Mouse (Mus musculus): ENCODE results near the gene Tmem26. TPM values are rescaled to one million over a fixed set of nuclear protein-coding genes. Genes with fewer than 3 reads are reported as not detected.

The Tmem26 gene
- 5.0 and 7.2 TPM in 2 replicates for polyA plus RNA-seq (2015; fragmentation: Nextera tagmentation; extraction: Ambion mirVana)

DNA sequence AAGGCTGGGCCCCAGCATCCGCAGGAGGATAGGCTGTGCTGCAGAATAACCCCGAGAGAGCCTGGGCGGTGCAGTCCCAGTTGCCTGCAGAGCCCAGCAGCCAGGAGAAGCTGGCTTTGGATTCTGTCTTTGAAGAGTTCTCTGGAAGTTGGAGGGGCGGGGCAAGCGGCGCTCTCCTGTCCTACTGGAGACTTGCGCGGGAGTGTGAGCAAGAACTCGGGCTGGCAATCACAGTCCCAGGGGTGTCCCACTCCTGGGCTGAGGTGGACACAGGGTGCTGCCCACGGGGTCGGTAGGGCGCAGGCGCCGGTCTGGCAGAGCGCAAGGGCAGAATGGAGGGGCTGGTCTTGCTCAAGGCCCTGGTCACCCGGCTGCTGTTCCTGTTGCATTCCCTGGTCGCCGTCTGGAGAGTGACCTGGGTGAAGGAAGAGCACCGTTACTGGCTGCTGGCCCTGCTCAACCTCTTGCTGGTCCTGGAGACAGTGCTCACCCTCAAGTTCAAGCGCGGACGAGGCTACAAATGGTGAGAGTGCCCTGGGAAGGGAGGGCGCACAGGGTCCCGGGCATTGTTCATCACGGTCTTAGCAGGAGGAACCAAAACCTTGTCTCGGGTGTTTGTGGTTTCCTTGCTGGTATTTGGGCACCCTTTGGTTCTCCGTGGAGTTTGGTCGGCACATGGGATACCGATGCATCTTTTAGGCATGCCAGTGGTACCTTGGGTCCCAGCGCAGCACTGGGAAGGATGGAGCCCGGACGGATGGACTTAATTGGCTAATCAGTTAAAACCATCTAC, at the start of gene Tmem26:
TSS of gene Tmem26 (plus strand) at position 79 of the 793 bp plus-strand sequence.
- WGBS = 2% methylated on average over 32 of the region's 32 CpGs
- ATAC-seq (ENCODE audit: low read depth) = peak; percentile 67
- no peak within 1 kb of the TSS for H3K27ac ChIP-seq (replicated peaks)

GRCm38 (mm10) chr10:68678678-68679077, 44.8 kb upstream of the Tmem26 start:
- Histone ChIP-seq H3K27ac (replicated peaks) (no peak overlapping the region), H3K4me3 (no peak overlapping the region), H3K4me1 (replicated peaks) (no peaks in the 10 kb centered on the region), H3K36me3 (no peaks in the 10 kb centered on the region), H3K4me2 (no peak overlapping the region), H3K9ac (no peak overlapping the region), H3K9me3 (no peaks in the 10 kb centered on the region), H3K27me3 (no peaks in the 10 kb centered on the region)
- no peak for ATAC-seq (ENCODE audit: low read depth)
- 72% methylated on average over 4 of the region's 4 CpGs for WGBS

More for the DNA sequence above, at the start of gene Tmem26:
- peak within 1 kb of the TSS; percentile 68 for H3K9ac ChIP-seq
- H3K4me1 ChIP-seq (replicated peaks) = peaks cover 18% of the 10 kb centered on the region
- no peaks in the 10 kb centered on the region for H3K9me3 ChIP-seq
- peaks cover 4% of the 10 kb centered on the region for H3K27me3 ChIP-seq
- H3K4me3 ChIP-seq = peak within 1 kb of the TSS; percentile 47
- H3K4me2 ChIP-seq = peak within 1 kb of the TSS; percentile 83
- H3K36me3 ChIP-seq = no peaks in the 10 kb centered on the region

DNA sequence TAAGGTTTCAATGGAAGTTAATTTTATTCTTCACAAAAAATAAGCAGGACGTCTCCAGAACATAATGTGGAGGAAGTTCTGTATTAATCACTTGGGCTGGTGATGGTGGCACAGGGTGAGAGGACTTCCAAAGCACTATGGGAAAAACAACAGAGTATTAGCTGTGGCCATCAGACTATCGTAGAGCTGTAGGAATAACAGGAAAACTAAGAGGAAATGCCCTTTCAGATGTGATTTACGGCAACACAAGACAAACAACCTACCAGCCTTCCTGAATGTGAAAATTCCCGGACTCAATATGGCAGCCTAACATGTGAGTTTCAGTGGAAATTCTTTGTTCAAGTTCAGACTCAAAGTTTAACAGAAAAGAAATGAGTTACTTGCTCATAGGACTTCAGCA, 42.2 kb upstream of the Tmem26 start:
- H3K4me1 ChIP-seq (replicated peaks) = no peaks in the 10 kb centered on the region
- H3K9ac ChIP-seq = no peak overlapping the region
- ATAC-seq (ENCODE audit: low read depth) = no peak
- no peaks in the 10 kb centered on the region for H3K36me3 ChIP-seq
- H3K27ac ChIP-seq (replicated peaks) = no peak overlapping the region
- 73% methylated on average over 4 of the region's 4 CpGs for WGBS
- no peak overlapping the region for H3K4me3 ChIP-seq
- no peak overlapping the region for H3K4me2 ChIP-seq
- no peaks in the 10 kb centered on the region for H3K9me3 ChIP-seq
- no peaks in the 10 kb centered on the region for H3K27me3 ChIP-seq

DNA sequence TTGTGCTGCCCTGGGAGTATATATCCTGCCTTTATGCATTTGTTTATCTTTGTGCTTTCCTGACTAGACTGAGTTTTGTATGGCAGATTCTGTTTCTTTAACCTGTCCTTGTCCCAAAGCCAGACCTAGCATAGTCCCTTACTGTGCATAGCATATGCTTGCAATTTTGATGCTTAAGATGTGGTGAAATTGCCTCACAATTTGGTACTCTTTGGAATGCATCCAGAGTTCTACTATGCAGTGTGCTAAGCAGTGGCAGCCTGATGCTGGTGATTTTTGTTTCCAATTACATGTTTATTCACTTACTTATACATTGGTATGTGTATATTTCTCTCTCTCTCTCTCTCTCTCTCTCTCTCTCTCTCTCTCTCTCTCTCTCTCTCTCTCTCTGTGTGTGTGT, 37.9 kb upstream of the Tmem26 start:
- Histone ChIP-seq H3K9me3 (no peaks in the 10 kb centered on the region), H3K36me3 (no peaks in the 10 kb centered on the region), H3K4me3 (no peak overlapping the region), H3K4me1 (replicated peaks) (no peaks in the 10 kb centered on the region), H3K9ac (no peak overlapping the region), H3K27ac (replicated peaks) (no peak overlapping the region), H3K27me3 (no peaks in the 10 kb centered on the region), H3K4me2 (no peak overlapping the region)
- no peak for ATAC-seq (ENCODE audit: low read depth)

GRCm38 (mm10) chr10:68691116-68691515, 32.3 kb upstream of the Tmem26 start:
- no peak overlapping the region for H3K27ac ChIP-seq (replicated peaks)
- WGBS = 80% methylated on average over 7 of the region's 7 CpGs

GRCm38 (mm10) chr10:68692401-68692800, 31.0 kb upstream of the Tmem26 start:
- Histone ChIP-seq H3K27ac (replicated peaks) (no peak overlapping the region), H3K27me3 (no peaks in the 10 kb centered on the region), H3K9ac (no peak overlapping the region), H3K4me3 (no peak overlapping the region), H3K9me3 (no peaks in the 10 kb centered on the region), H3K4me2 (no peak overlapping the region), H3K36me3 (no peaks in the 10 kb centered on the region), H3K4me1 (replicated peaks) (no peaks in the 10 kb centered on the region)
- ATAC-seq (ENCODE audit: low read depth) = no peak
- WGBS = 97% methylated on average over 1 of the region's 1 CpGs

More at GRCm38 (mm10) chr10:68691116-68691515, 32.3 kb upstream of the Tmem26 start:
- no peak overlapping the region for H3K4me2 ChIP-seq
- no peak for ATAC-seq (ENCODE audit: low read depth)
- no peaks in the 10 kb centered on the region for H3K4me1 ChIP-seq (replicated peaks)
- H3K9ac ChIP-seq = no peak overlapping the region
- H3K4me3 ChIP-seq = no peak overlapping the region
- H3K9me3 ChIP-seq = no peaks in the 10 kb centered on the region
- H3K27me3 ChIP-seq = no peaks in the 10 kb centered on the region
- H3K36me3 ChIP-seq = no peaks in the 10 kb centered on the region

- H3K9me3 ChIP-seq = no peaks in the 10 kb centered on the region
- no peak overlapping the region for H3K4me2 ChIP-seq
- H3K27me3 ChIP-seq = no peaks in the 10 kb centered on the region
- 0 out of 2 replicates have a peak, but pooled peaks have one; percentile 27 for ATAC-seq (ENCODE audit: low read depth)
- H3K4me1 ChIP-seq (replicated peaks) = no peaks in the 10 kb centered on the region
- no peak overlapping the region for H3K9ac ChIP-seq
- no peaks in the 10 kb centered on the region for H3K36me3 ChIP-seq
- H3K27ac ChIP-seq (replicated peaks) = no peak overlapping the region
- H3K4me3 ChIP-seq = no peak overlapping the region
Measured at GRCm38 (mm10) chr10:68695760-68696336, 27.6 kb upstream of the Tmem26 start.

- Histone ChIP-seq H3K4me1 (replicated peaks) (no peaks in the 10 kb centered on the region), H3K4me3 (no peak overlapping the region), H3K36me3 (no peaks in the 10 kb centered on the region), H3K4me2 (no peak overlapping the region), H3K27me3 (no peaks in the 10 kb centered on the region), H3K9ac (no peak overlapping the region), H3K27ac (replicated peaks) (no peak overlapping the region), H3K9me3 (no peaks in the 10 kb centered on the region)
- WGBS = 75% methylated on average over 2 of the region's 2 CpGs
- no peak for ATAC-seq (ENCODE audit: low read depth)
Measured at GRCm38 (mm10) chr10:68704268-68704667, 19.2 kb upstream of the Tmem26 start.

DNA sequence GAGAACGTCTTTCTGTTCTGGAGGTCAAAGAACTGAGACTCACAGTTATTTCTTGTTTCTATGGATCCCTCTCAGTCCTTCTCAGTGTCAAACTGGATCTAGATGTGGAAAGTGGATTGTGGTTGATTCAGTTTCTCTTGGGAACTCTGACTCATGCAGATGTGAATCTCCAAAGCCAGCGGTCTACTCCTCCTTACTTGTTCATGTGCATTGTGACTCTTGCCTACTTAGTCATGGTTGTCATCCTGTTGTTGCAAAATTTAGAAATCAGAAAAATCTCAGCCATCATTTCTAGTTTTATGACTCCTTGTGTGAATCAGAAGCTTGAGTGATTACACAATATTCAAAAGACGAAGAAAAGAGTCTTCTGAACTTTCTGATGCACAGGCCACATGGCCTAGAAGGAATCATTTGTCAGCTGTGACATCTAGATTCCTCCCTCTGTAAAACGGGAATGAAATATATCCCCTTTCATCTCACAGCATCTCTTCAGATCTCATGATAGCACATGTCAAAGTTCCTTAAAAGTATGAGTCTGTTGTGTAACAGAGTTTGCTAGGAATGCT, 17.9 kb upstream of the Tmem26 start:
- WGBS = 83% methylated on average over 4 of the region's 4 CpGs
- no peaks in the 10 kb centered on the region for H3K27me3 ChIP-seq
- ATAC-seq (ENCODE audit: low read depth) = no peak
- H3K4me2 ChIP-seq = no peak overlapping the region
- 0 out of 2 replicates have a peak, but pooled peaks cover 3% of the 10 kb centered on the region for H3K9me3 ChIP-seq
- H3K9ac ChIP-seq = no peak overlapping the region
- H3K4me3 ChIP-seq = no peak overlapping the region
- no peaks in the 10 kb centered on the region for H3K4me1 ChIP-seq (replicated peaks)
- no peaks in the 10 kb centered on the region for H3K36me3 ChIP-seq
- no peak overlapping the region for H3K27ac ChIP-seq (replicated peaks)

- no peaks in the 10 kb centered on the region for H3K4me1 ChIP-seq (replicated peaks)
- H3K27me3 ChIP-seq = no peaks in the 10 kb centered on the region
- H3K27ac ChIP-seq (replicated peaks) = no peak overlapping the region
- 0 out of 2 replicates have a peak, but pooled peaks cover 3% of the 10 kb centered on the region for H3K9me3 ChIP-seq
- no peak for ATAC-seq (ENCODE audit: low read depth)
- H3K9ac ChIP-seq = no peak overlapping the region
- H3K36me3 ChIP-seq = no peaks in the 10 kb centered on the region
- 88% methylated on average over 3 of the region's 3 CpGs for WGBS
- H3K4me3 ChIP-seq = no peak overlapping the region
- H3K4me2 ChIP-seq = no peak overlapping the region
Measured at GRCm38 (mm10) chr10:68707014-68707852, 16.2 kb upstream of the Tmem26 start.

DNA sequence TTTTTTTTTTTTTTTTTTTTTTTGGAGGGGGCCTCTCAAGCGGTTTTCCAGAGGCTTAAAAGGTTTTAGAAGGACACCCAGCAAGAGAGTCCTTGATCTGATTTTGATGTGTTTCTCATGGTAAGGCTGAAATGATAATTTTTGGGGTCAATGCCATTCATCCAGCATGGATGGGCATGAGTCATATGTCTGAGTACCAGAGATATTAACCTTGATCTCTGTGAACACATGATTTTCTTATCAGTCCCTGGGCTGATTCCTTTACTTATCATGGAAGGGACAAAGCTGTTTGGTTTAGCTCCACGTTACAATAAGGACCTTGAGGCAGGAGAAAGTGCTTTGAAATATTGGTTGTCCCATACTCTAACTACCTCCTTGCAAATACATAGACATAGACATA, 10.5 kb upstream of the Tmem26 start:
- no peaks in the 10 kb centered on the region for H3K27me3 ChIP-seq
- no peak overlapping the region for H3K4me2 ChIP-seq
- ATAC-seq (ENCODE audit: low read depth) = no peak
- no peak overlapping the region for H3K27ac ChIP-seq (replicated peaks)
- H3K4me3 ChIP-seq = no peak overlapping the region
- H3K4me1 ChIP-seq (replicated peaks) = no peaks in the 10 kb centered on the region
- H3K9me3 ChIP-seq = 0 out of 2 replicates have a peak, but pooled peaks cover 3% of the 10 kb centered on the region
- WGBS = 76% methylated on average over 2 of the region's 2 CpGs
- H3K36me3 ChIP-seq = no peaks in the 10 kb centered on the region
- no peak overlapping the region for H3K9ac ChIP-seq

GRCm38 (mm10) chr10:68714302-68714701, 9.1 kb upstream of the Tmem26 start:
- Histone ChIP-seq H3K27ac (replicated peaks) (no peak overlapping the region), H3K9me3 (0 out of 2 replicates have a peak, but pooled peaks cover 3% of the 10 kb centered on the region), H3K27me3 (no peaks in the 10 kb centered on the region), H3K4me1 (replicated peaks) (no peaks in the 10 kb centered on the region), H3K4me2 (no peak overlapping the region), H3K4me3 (no peak overlapping the region), H3K36me3 (no peaks in the 10 kb centered on the region), H3K9ac (no peak overlapping the region)
- 78% methylated on average over 3 of the region's 3 CpGs for WGBS
- no peak for ATAC-seq (ENCODE audit: low read depth)
